Mouse (Mus musculus) lung, adult 2 months (tissue): ENCODE data around the gene Sipa1l1.

ENCODE experiments used
- CTCF ChIP-seq: fragments of 200-500 bp; IDR thresholded peaks from 2 replicates; pipeline ENCODE4 v1.5.1; 2011; ENCODE audit warnings: mild to moderate bottlenecking, low read length, control low read depth; ENCODE audit not compliant: insufficient read depth
- POLR2A ChIP-seq: fragments of 200-500 bp; IDR thresholded peaks from 2 replicates; pipeline ENCODE4 v1.6.1; 2011; ENCODE audit warnings: low read depth, mild to moderate bottlenecking, control low read depth, low read length, borderline replicate concordance; ENCODE audit errors: extremely low read depth

DNA sequence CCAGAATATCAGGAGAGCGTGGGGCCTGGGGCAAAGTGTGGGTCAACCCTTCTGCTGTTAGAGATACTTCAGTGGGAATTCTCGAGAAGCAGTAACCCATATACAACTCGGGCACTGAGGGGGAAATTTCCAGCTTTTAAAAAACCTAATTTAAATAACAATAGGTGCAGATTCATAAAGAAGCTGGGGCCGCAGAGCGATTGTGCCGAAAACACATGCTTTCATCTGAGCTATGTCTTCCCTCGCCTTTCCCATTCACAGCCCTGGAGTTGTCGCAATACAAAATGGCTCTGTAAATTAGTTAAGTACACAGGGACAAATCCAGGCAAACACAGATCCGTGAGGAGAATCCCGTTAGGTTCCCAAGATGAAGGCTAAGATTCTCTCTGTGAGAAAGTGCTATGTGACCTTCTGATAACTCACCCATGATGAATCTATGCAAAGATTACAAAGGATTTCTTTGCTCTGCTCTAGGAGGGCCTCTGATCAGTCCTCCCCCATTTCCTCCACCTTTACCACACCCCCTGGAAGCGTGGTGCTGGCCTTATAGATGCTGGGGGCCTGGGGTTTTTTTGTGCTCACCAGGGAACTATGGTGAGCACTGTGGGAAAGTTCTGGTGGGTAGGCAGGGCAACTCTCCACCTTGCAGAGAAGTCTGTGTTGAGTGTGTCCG lies 22.0 kb upstream of the Sipa1l1 start:
- TF ChIP-seq POLR2A (no peak), CTCF (no peak)
